Mouse (Mus musculus) small intestine, adult 2 months (tissue): ENCODE results near the gene Pex11b. TPM values are rescaled to one million over a fixed set of nuclear protein-coding genes. Genes with fewer than 3 reads are reported as not detected.
"Not testable (repeated sequence)": the region's sequence is repeated elsewhere in the genome, so short reads cannot be mapped to it uniquely, and the experiment has no call there.

Experiments used
- H3K27ac ChIP-seq: fragments of 200-500 bp; 2 replicates; pipeline ENCODE4 v1.5.1; 2012; ENCODE audit warnings: low read depth, low read length, control low read depth, inconsistent platforms; ENCODE audit not compliant: insufficient read depth
- H3K27me3 ChIP-seq: fragments of 200-500 bp; 2 replicates; pipeline ENCODE4 v1.6.1; 2012; ENCODE audit warnings: mild to moderate bottlenecking, moderate library complexity, low read length, inconsistent platforms; ENCODE audit not compliant: control insufficient read depth, insufficient read depth
- H3K36me3 ChIP-seq: fragments of 200-500 bp; 2 replicates; pipeline ENCODE4 v1.6.1; 2012; ENCODE audit warnings: mild to moderate bottlenecking, low read length, control low read depth, inconsistent platforms; ENCODE audit not compliant: control insufficient read depth, insufficient read depth
- H3K4me1 ChIP-seq: fragments of 200-500 bp; 2 replicates; pipeline ENCODE4 v1.6.1; 2012; ENCODE audit warnings: low read length, inconsistent platforms, mixed read lengths; ENCODE audit not compliant: control insufficient read depth, insufficient read depth, insufficient read length
- H3K4me3 ChIP-seq: fragments of 200-500 bp; 2 replicates; pipeline ENCODE4 v1.5.1; 2012; ENCODE audit warnings: low read depth, mild to moderate bottlenecking, control low read depth, inconsistent platforms, low read length, moderate library complexity
- CTCF ChIP-seq: fragments of 200-500 bp; IDR thresholded peaks from 2 replicates; pipeline ENCODE4 v1.5.1; 2012; ENCODE audit warnings: low read depth, mild to moderate bottlenecking, control low read depth, inconsistent platforms, low read length, moderate library complexity, mixed read lengths; ENCODE audit not compliant: insufficient replicate concordance, insufficient read length; ENCODE audit errors: extremely low read depth
- POLR2A ChIP-seq: fragments of 200-500 bp; IDR thresholded peaks from 2 replicates; pipeline ENCODE4 v1.6.1; 2012; ENCODE audit warnings: low read depth, mild to moderate bottlenecking, control low read depth, inconsistent platforms, low read length, moderate library complexity
- WGBS: fragments of 180-500 bp; shearing (Covaris S2); methylation state at CpG from one replicate; pipeline ENCODE4 v1.1.7; 2018; 5-methylcytosine and 5-hydroxymethylcytosine counted together
- polyA plus RNA-seq: library from polyadenylated mRNA; depleted of rRNA; stranded (reverse); fragments of >200 nt; gene quantifications from 2 replicates; pipeline ENCODE4 v1.2.3, GENCODE M21; 2012

Gene Pex11b
- polyA plus RNA-seq, 1 experiment: 21.1 TPM

DNA sequence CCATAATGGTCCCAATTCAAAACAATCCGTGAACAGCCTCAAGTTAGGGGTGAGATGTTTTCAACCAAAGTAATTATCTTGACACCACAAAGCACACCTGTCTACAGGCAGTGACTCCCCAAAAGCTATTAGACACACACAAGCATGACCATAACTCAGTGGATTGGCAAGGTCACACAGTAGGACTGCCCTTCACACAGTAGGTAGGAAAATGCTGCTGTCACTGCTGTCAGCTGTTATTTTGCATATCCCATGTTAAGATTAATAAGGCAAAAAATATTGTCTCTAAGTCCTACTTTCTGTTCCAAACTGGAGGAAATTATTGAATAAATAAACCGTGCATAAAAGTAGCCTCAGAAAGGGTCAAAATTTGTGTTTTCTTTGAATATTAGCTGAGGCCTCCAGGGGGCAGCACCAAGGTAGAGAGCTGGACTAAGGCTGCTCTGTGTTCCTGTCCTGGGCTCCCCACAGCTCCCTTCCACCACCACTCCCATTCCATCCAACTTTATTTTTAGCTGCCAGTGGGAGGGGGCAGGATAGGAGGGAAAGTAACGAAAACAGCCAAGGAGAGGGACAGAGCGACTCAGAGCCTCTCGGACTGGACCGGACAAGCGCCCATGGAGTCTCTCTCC, 10.0 kb downstream of the Pex11b start, which contains the start of gene Itga10:
Itga10 (plus strand) TSS at position 567 of the 632 bp plus-strand sequence.
- TF ChIP-seq POLR2A: no peak
- TF ChIP-seq CTCF: peak; percentile 55; the same call in 1 of the 2 replicates
- H3K4me3 ChIP-seq: no peak within 1 kb of the TSS
- peaks cover 20% of the 10 kb centered on the region for H3K36me3 ChIP-seq
- H3K27me3 ChIP-seq: no peaks in the 10 kb centered on the region
- WGBS: 74% methylated on average over 7 of the region's 7 CpGs
- no peaks in the 10 kb centered on the region for H3K4me1 ChIP-seq
- H3K27ac ChIP-seq: no peak within 1 kb of the TSS

DNA sequence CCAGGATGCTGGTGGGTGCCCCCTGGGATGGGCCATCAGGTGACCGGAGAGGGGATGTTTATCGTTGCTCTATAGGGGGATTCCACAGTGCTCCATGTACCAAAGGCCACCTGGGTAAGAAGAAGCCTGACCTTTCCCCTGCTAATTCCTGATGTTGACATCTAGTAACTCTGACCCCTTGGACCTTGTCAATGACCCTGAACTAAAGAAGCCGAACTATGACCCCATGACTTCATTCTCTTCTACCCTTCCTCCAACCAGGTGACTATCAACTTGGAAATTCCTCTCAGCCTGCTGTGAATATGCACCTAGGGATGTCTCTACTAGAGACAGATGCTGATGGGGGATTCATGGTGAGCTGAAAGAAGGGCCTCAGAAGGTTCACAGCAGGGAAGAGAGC, 12.2 kb downstream of the Pex11b start:
- no peaks in the 10 kb centered on the region for H3K4me1 ChIP-seq
- WGBS: 91% methylated on average over 3 of the region's 3 CpGs
- peaks cover 19% of the 10 kb centered on the region for H3K36me3 ChIP-seq
- H3K4me3 ChIP-seq: no peak overlapping the region
- H3K27ac ChIP-seq: no peak overlapping the region
- no peaks in the 10 kb centered on the region for H3K27me3 ChIP-seq
- no peak for TF ChIP-seq CTCF
- TF ChIP-seq POLR2A: no peak

DNA sequence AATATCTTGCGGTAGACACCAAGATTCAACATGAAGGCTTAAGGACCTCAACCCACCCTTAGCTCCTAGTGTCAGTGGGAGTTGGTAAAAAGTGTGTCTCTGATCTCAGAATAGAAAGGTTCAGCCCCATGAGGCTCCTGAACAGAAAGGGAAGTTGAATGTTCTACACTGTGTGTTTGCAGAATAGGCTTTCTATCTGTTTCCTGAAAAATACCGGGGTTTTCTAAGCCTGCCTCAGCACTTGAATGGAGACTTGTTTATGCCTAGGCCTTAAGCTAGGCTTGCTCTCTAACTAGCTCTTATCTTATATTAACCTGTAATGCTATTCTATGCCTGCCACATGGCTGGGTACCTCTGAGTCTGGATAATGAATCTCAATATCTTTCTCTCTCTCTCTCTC, 25.7 kb downstream of the Pex11b start:
- Histone ChIP-seq H3K27me3 (no peaks in the 10 kb centered on the region), H3K27ac (no peak overlapping the region), H3K4me1 (no peaks in the 10 kb centered on the region), H3K36me3 (peaks cover 2% of the 10 kb centered on the region; the same call in 1 of the 2 replicates), H3K4me3 (no peak overlapping the region)
- no peak for TF ChIP-seq POLR2A
- TF ChIP-seq CTCF: no peak
- WGBS: 76% methylated on average over 2 of the region's 2 CpGs

DNA sequence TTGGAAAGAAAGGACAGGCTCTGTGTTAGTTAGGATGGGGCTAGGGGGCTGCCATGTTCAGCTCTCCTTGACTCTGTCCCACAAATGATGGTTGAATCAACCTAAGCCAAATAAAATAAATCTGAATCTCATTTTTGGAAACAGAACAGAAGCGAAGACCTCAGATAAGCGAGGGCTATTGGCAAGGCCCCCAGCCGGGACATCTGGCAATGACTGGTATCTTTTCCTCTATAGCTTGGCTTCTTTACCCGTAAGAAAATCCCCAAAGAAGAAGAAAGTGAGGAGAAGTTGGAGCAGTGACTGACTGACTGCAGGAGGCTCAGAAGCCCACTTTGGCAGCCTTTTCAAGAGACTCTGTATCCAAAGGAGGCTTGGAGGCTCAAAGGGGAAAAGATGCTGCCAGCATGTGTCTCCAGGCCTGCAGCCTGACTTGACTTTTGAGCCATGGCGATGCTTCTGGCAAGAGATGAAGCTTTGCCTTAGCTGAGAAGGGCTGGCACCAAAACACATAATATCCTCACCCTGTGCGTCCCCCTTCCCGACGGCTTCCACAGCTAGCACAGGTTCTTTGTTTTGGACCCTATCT, 27.6 kb downstream of the Pex11b start:
- no peaks in the 10 kb centered on the region for H3K27me3 ChIP-seq
- TF ChIP-seq CTCF (no peak), POLR2A (no peak)
- no peak overlapping the region for H3K27ac ChIP-seq
- H3K4me1 ChIP-seq: no peaks in the 10 kb centered on the region
- H3K36me3 ChIP-seq: no peaks in the 10 kb centered on the region
- no peak overlapping the region for H3K4me3 ChIP-seq
- WGBS: 69% methylated on average over 8 of the region's 8 CpGs

DNA sequence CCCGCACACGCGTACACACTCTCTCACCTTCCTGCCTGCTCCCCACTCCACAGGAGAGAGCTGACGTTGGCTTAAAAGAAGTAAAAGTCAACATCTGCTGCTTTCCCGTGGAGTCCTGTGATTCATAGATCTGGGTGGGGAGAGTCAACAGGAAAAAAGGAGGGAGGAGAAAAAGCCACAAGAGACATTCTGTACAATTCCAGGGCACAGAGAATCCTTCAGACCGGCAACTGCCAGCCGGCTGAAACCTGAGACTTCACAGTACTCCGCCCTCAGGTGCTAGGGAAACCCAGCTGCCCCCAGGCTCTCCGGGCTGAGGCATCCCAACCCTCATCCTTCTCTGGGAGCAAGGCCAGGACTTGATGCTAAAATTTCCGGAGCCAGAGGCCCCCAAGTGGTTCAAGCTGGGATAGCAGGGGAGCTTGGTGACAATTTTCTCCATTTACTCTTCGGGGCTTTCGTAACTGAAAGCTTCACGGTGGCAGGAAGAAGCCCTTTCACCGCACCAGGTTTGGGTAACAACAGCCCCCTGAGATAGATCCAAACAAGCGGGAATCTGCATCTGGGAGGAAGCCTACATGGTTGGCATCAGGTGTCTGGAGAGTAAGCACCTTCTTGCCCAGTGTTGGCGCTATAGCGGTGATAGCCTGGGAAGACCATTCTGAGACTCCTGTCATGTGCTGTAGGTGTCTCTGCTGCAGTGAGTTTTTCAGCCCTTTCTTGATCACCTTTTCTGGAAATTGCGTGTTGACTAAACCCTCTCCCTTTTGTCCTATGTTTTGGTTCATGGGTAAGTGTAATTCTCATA, 28.5 kb downstream of the Pex11b start:
- no peaks in the 10 kb centered on the region for H3K4me1 ChIP-seq
- no peak overlapping the region for H3K27ac ChIP-seq
- no peaks in the 10 kb centered on the region for H3K27me3 ChIP-seq
- 0 out of 2 replicates have a peak overlapping the region, but pooled peaks have one; percentile 8 for H3K4me3 ChIP-seq
- no peaks in the 10 kb centered on the region for H3K36me3 ChIP-seq
- 8% methylated on average over 18 of the region's 18 CpGs for WGBS
- peak; percentile 87; the same call in 1 of the 2 replicates for TF ChIP-seq CTCF
- no peak for TF ChIP-seq POLR2A

DNA sequence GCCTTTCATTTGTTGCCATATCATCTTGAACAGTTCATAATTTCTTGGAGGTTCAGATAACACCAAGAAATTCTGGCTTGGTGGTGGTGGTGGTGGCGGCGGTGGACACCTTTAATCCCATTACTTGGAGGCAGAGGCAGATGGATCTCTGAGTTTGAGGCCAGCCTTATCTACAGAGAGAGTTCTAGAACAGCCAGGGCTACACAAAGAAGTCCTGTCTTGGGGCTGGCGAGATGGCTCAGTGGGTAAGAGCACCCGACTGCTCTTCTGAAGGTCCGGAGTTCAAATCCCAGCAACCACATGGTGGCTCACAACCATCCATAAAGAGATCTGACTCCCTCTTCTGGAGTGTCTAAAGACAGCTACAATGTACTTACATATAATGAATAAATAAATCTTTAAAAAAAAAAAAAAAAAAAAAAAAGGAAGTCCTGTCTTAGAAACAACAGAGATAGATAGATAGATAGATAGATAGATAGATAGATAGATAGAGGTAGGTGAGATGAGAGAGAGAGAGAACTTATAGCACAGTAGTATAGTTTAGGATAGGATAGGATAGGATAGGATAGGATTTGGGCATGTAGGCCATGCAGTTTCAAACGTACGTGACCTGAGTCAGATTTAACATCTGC, 30.7 kb downstream of the Pex11b start:
- H3K4me3 ChIP-seq, H3K4me1 ChIP-seq, H3K27ac ChIP-seq, H3K27me3 ChIP-seq, H3K36me3 ChIP-seq: not testable (repeated sequence)
- WGBS: 81% methylated on average over 7 of the region's 7 CpGs

DNA sequence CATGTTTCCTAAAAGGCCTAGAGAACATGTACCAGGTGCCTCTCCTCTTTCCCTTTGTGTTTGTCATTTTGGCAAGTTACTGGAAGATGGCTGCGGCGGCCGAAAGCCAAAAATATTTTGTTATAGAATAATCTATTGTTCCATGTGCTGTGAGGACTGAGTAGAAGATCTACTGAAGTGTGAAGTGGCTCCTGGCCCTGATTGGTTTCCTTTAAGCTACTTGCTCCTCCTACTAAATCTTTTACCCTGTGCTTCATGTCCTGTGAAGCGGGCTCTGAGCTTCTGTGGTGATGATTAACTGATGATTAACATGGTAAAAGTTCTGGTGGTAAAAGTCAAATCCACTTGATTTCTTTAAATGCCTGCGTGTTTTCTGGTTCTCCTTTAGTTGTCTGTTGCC, 31.7 kb downstream of the Pex11b start:
- TF ChIP-seq CTCF (no peak), POLR2A (no peak)
- no peak overlapping the region for H3K27ac ChIP-seq
- no peaks in the 10 kb centered on the region for H3K36me3 ChIP-seq
- H3K4me1 ChIP-seq: peaks cover 3% of the 10 kb centered on the region
- H3K4me3 ChIP-seq: no peak overlapping the region
- no peaks in the 10 kb centered on the region for H3K27me3 ChIP-seq
- WGBS: 84% methylated on average over 5 of the region's 5 CpGs
